Mouse (Mus musculus) ES-E14 (cell line): ENCODE results near the gene Rab6a. TPM values are rescaled to one million over a fixed set of nuclear protein-coding genes. Genes with fewer than 3 reads are reported as not detected.

Source experiments
- DNase-seq: peaks from one replicate; pipeline ENCODE4 v3.0.0-alpha.2; 2013; ENCODE audit warnings: low read depth, low spot score
- H3K27ac ChIP-seq: 2 replicates; pipeline ENCODE4 v1.5.1; 2012; ENCODE audit warnings: low read depth, mild to moderate bottlenecking, low read length, moderate library complexity, mixed read lengths; ENCODE audit not compliant: poor library complexity, insufficient read depth, severe bottlenecking
- H3K36me3 ChIP-seq: 2 replicates; pipeline ENCODE4 v1.6.1; 2012; ENCODE audit warnings: mild to moderate bottlenecking, low read length, moderate library complexity, mixed read lengths; ENCODE audit not compliant: control insufficient read depth, poor library complexity, insufficient read depth, severe bottlenecking
- H3K4me1 ChIP-seq, 2 experiments: fragments of 150-350 bp in 1 of 2; sonication (generic) in 1 of 2; 2 replicates each; pipeline ENCODE4 v1.6.1; 2012; ENCODE audit warnings: low read length in 2 of 2, mild to moderate bottlenecking in 1 of 2, mixed read lengths in 1 of 2; ENCODE audit not compliant: control insufficient read depth in 2 of 2, insufficient read depth in 2 of 2, poor library complexity in 1 of 2
- H3K4me3 ChIP-seq, 2 experiments: fragments of 150-350 bp in 1 of 2; sonication (generic) in 1 of 2; 2 replicates each; pipeline ENCODE4 v1.5.1; 2012; ENCODE audit warnings: low read length in 2 of 2, low read depth in 1 of 2, mild to moderate bottlenecking in 1 of 2, mixed read lengths in 1 of 2; ENCODE audit not compliant: insufficient read depth in 1 of 2, poor library complexity in 1 of 2, severe bottlenecking in 1 of 2
- H3K9ac ChIP-seq: 2 replicates; pipeline ENCODE4 v1.6.1; 2012; ENCODE audit warnings: low read depth, mild to moderate bottlenecking, low read length, mixed read lengths; ENCODE audit not compliant: poor library complexity, insufficient read depth, severe bottlenecking
- H3K9me3 ChIP-seq: fragments of 150-350 bp; sonication (generic); 2 replicates; pipeline ENCODE4 v1.6.1; 2012; ENCODE audit warnings: low read depth, mild to moderate bottlenecking, low read length; ENCODE audit not compliant: control insufficient read depth, insufficient read depth
- CHD2 ChIP-seq: IDR thresholded peaks from 2 replicates; pipeline ENCODE4 v1.6.1; 2014; ENCODE audit warnings: mild to moderate bottlenecking, low read depth, low read length, inconsistent platforms
- HCFC1 ChIP-seq: IDR thresholded peaks from 2 replicates; pipeline ENCODE4 v1.6.1; 2012; ENCODE audit warnings: low read length, inconsistent platforms, borderline replicate concordance; ENCODE audit not compliant: insufficient read depth
- MAFK ChIP-seq: IDR thresholded peaks from 2 replicates; pipeline ENCODE4 v1.6.1; 2014; ENCODE audit warnings: mild to moderate bottlenecking, low read depth, low read length, inconsistent platforms; ENCODE audit not compliant: insufficient read depth
- ZC3H11A ChIP-seq: IDR thresholded peaks from 2 replicates; pipeline ENCODE4 v1.6.1; 2012; ENCODE audit warnings: low read depth, mild to moderate bottlenecking, inconsistent platforms, low read length, borderline replicate concordance
- ZNF384 ChIP-seq: IDR thresholded peaks from 2 replicates; pipeline ENCODE4 v1.6.1; 2012; ENCODE audit warnings: low read depth, low read length, inconsistent platforms
- in situ Hi-C, 2 experiments: fragments of 600-800 bp; cut with MboI; formaldehyde crosslinking; loops; one replicate each; pipeline ENCODE4 v1.15.1; 2025; ENCODE audit warnings: low sequenced_read_pairs in 2 of 2, inconsistent platforms in 1 of 2; ENCODE audit not compliant: unreplicated experiment in 2 of 2
- total RNA-seq: library from RNA; depleted of rRNA; stranded (reverse); fragments of 300-350 nt; gene quantifications from 2 replicates; pipeline ENCODE4 v1.2.3, GENCODE M21; 2012

Gene Rab6a
- total RNA-seq, 1 experiment, result 61.8 TPM

GRCm38 (mm10) chr7:100578794-100579193, 28.4 kb upstream of the Rab6a start:
- no peak for TF ChIP-seq ZNF384
- H3K36me3 ChIP-seq, result no peaks in the 10 kb centered on the region
- no peak overlapping the region for H3K4me3 ChIP-seq
- no peak overlapping the region for H3K27ac ChIP-seq
- in situ Hi-C loops, result no loop called here
- H3K9ac ChIP-seq, result no peak overlapping the region
- DNase-seq, result no peak
- H3K4me1 ChIP-seq, result peaks cover 0 to 2% of the 10 kb centered on the region in 2 experiments; a peak in 1 of 4 replicates
- no peaks in the 10 kb centered on the region for H3K9me3 ChIP-seq

DNA sequence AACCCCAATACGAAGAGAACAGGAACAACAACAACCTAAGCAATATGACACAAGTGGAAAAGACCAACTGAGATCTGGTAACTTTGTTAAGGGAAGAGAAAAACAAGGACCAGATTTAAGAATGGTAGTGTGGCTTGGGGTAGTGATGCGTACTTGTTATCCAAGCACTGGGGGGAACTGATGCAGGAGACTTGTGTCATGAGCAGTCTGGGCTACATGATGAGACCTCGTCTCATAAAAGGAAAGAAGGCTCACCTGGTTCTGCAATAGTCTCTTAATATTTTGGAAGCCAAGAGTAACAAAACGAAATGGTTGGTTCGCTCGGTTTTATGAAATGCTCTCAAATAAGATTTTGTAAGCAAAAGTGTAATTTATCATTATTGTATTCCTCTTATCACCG, 25.0 kb upstream of the Rab6a start:
- H3K4me1 ChIP-seq, result peaks cover 0 to 2% of the 10 kb centered on the region in 2 experiments; a peak in 1 of 4 replicates
- TF ChIP-seq HCFC1, result no peak
- TF ChIP-seq CHD2, result no peak
- TF ChIP-seq ZNF384, result no peak
- TF ChIP-seq MAFK, result no peak
- no peaks in the 10 kb centered on the region for H3K36me3 ChIP-seq
- peak overlapping the region; percentile 86 to 89; a peak in 2 of 4 replicates for H3K4me3 ChIP-seq
- DNase-seq, result no peak
- no peak overlapping the region for H3K27ac ChIP-seq
- in situ Hi-C loops, result no loop called here
- no peaks in the 10 kb centered on the region for H3K9me3 ChIP-seq
- H3K9ac ChIP-seq, result no peak overlapping the region

DNA sequence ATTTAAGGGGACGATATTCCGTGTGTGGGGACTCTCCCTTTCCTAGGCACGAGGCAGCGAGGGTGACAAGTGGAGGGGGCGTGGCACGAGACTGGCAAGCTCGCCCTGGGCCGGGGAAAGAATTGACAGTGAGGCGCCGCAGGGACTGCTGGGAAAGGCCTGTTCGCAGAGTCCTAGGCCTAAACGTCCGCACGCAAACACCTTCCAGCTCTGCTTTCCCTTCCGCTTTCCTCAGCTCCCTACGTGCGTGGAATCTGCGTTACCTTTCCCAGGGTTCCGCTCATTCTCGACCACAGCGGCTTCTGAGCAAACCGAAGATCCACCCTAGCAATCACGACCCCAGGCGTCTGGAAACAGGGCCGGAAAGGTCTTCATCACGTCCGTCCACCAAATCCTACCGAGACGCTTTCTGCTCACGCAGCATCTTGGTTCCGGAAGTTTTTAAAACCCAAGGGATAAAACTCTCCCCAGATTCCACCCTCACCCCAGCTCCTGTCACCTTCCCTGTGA, 24.4 kb upstream of the Rab6a start:
- peaks cover 0 to 2% of the 10 kb centered on the region in 2 experiments; a peak in 1 of 4 replicates for H3K4me1 ChIP-seq
- peak overlapping the region; percentile 86 to 89 for H3K4me3 ChIP-seq
- no peaks in the 10 kb centered on the region for H3K9me3 ChIP-seq
- H3K36me3 ChIP-seq, result no peaks in the 10 kb centered on the region
- peak; percentile 92 for DNase-seq
- H3K9ac ChIP-seq, result peak overlapping the region; percentile 98
- in situ Hi-C loops, result no loop called here
- TF ChIP-seq ZNF384 (no peak), MAFK (0 out of 2 replicates have a peak, but pooled peaks have one; percentile 10), CHD2 (0 out of 2 replicates have a peak, but pooled peaks have one; percentile 20), HCFC1 (peak; percentile 83), ZC3H11A (no peak)
- H3K27ac ChIP-seq, result peak overlapping the region; percentile 61; the same call in 1 of the 2 replicates

GRCm38 (mm10) chr7:100589816-100590215, 17.4 kb upstream of the Rab6a start:
- no peaks in the 10 kb centered on the region for H3K9me3 ChIP-seq
- DNase-seq, result no peak
- in situ Hi-C loops, result no loop called here

GRCm38 (mm10) chr7:100590504-100590844, 16.7 kb upstream of the Rab6a start:
- no peak for TF ChIP-seq HCFC1
- DNase-seq, result no peak
- Histone ChIP-seq H3K9ac (no peak overlapping the region; the same call in 1 of the 2 replicates), H3K4me3 (peak overlapping the region; percentile 66 to 76; a peak in 3 of 4 replicates), H3K36me3 (no peaks in the 10 kb centered on the region), H3K9me3 (no peaks in the 10 kb centered on the region), H3K4me1 (no peaks in the 10 kb centered on the region), H3K27ac (no peak overlapping the region)
- in situ Hi-C loops, result no loop called here

More at GRCm38 (mm10) chr7:100589816-100590215, 17.4 kb upstream of the Rab6a start:
- Histone ChIP-seq H3K4me1 (no peaks in the 10 kb centered on the region), H3K9ac (no peak overlapping the region), H3K36me3 (no peaks in the 10 kb centered on the region), H3K27ac (no peak overlapping the region), H3K4me3 (no peak overlapping the region)
- TF ChIP-seq HCFC1, result no peak
- TF ChIP-seq ZNF384, result no peak
- TF ChIP-seq ZC3H11A, result no peak
- TF ChIP-seq CHD2, result no peak
- no peak for TF ChIP-seq MAFK
